Mouse (Mus musculus): ENCODE data around the gene Flad1.

DNA sequence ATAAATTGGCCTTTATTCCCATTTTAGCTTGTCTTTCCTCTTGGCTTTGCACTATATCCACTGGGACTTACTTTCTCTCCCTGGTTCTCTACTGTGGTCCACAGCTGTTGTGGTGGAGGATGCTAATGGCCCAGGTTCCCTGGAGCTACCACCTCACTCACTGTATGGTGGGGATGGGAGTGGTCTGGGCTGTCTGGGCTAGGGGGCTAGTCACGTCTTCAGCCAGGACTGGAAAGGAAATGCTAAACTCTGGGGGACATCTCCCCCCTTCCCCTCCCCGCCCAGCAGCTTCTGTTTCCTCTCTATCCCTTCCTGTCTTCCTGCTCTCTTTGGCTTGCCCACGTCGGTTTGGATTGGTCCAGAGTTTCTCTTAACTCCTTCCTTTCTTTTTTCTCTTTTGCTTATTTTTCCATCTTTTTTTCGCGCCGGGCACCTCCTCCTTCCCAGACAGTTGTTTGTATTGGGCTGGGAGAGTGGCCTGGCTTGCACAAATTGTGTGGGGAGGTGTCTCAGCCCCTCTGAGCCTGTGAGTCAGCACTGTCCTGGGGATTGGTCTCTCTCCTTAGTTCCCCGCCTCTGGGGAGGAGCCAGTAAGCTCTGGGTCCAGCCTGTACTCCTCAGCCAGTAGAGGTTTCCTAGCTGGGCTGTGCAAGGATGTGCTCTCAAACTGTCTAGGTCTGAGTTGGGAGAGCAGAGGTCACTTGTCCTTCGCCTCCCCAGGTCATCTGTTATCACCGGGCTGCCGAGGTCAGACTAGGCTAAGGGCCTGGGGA is 9.5 kb upstream of the Flad1 start:
- TF ChIP-seq EP300 (IDR thresholded peaks at IDR 0.05; ENCODE audit: low read depth) (no peak), CTCF (IDR thresholded peaks at IDR 0.05; ENCODE audit: low read depth) (no peak)

All from heart, postnatal 0 days (tissue).